8 mouse cellular contexts compared by ENCODE assay signal in genomic region chr15:41973263-41973662, GRCm38 (mm10).
DNase-seq lines count a peak whose midpoint lies in the region; ATAC-seq and TF ChIP-seq lines count a peak whose summit lies in the region.

No protein-coding gene starts in this region.

- no peaks in the 10 kb centered on the region for H3K9me3 ChIP-seq in limb, embryonic 11.5 days (ENCODE audit: control insufficient read depth, low read length)

- H3K4me3 ChIP-seq in limb, embryonic 11.5 days (ENCODE audit: low read depth, low read length) = no peak overlapping the region
- H3K4me3 ChIP-seq in myocyte = no peak overlapping the region

- no peak overlapping the region for H3K4me2 ChIP-seq in limb, embryonic 11.5 days (ENCODE audit: low read depth, severe bottlenecking)
- peak overlapping the region; percentile 19 for H3K4me2 ChIP-seq in myocyte (ENCODE audit: low read depth)

- H3K36me3 ChIP-seq in limb, embryonic 11.5 days (ENCODE audit: control insufficient read depth, insufficient read depth, low read length) = no peaks in the 10 kb centered on the region
- no peaks in the 10 kb centered on the region for H3K36me3 ChIP-seq in myocyte (ENCODE audit: control insufficient read depth, insufficient read depth)

- H3ac ChIP-seq in myocyte (ENCODE audit: control insufficient read depth, insufficient read length) = no peak overlapping the region

- no peak overlapping the region for H3K27ac ChIP-seq in limb, embryonic 11.5 days (replicated peaks; ENCODE audit: low read depth, low read length)

- no peak for TF ChIP-seq POLR2A in myocyte (IDR thresholded peaks at IDR 0.05; ENCODE audit: insufficient read length, low read depth)

- peak; percentile 84 for DNase-seq in 416B (ENCODE audit: low read depth)
- DNase-seq in adrenal gland, adult 8-10 months = peak; percentile 68
- DNase-seq in embryo, embryonic 11 days = peak; percentile 79
- peak; percentile 81 to 88 for DNase-seq in gastrocnemius, postnatal 36 days
- DNase-seq in kidney, adult 9 months = peak; percentile 91
- DNase-seq in limb, embryonic 11.5 days (ENCODE audit: low spot score) = peak; percentile 93
- DNase-seq in spleen, postnatal 36 days (ENCODE audit: low spot score in 2 of 2) = peak; percentile 54 to 62

- H3K79me2 ChIP-seq in myocyte (ENCODE audit: control insufficient read depth, insufficient read depth) = no peaks in the 10 kb centered on the region

- H3K27me3 ChIP-seq in limb, embryonic 11.5 days (ENCODE audit: control insufficient read depth, insufficient read depth, low read length) = no peaks in the 10 kb centered on the region
- no peaks in the 10 kb centered on the region for H3K27me3 ChIP-seq in myocyte (ENCODE audit: control insufficient read depth, insufficient read depth, insufficient read length)

- H3K9ac ChIP-seq in limb, embryonic 11.5 days (ENCODE audit: low read length) = no peak overlapping the region

- intact Hi-C loops in gastrocnemius, postnatal 36 days (cut with DNase I) = loop anchor here (1.0 kb wide), 1 partner anchor 154 kb away; no protein-coding TSS in a partner anchor

- no peaks in the 10 kb centered on the region for H3K4me1 ChIP-seq in limb, embryonic 11.5 days (ENCODE audit: control insufficient read depth, insufficient read depth, low read length)

- 4% methylated on average over 8 of the region's 8 CpGs for WGBS in limb, embryonic 11.5 days

- ATAC-seq in limb, embryonic 11.5 days (ENCODE audit: insufficient number of reproducible peaks, low FRiP score, low TSS enrichment, low read depth) = 0 out of 2 replicates have a peak, but pooled peaks have one; percentile 39

TF ChIP-seq in myocyte, 11 proteins besides CTCF, POLR2A, EP300 and RAD21:
- TF ChIP-seq E2F4 (IDR thresholded peaks at IDR 0.05; ENCODE audit: insufficient read depth) (no peak), CEBPB (IDR thresholded peaks at IDR 0.05; ENCODE audit: insufficient read depth, poor library complexity, severe bottlenecking) (peak; percentile 52; the same call in 1 of the 2 replicates)
